Mouse (Mus musculus): ENCODE results near the gene Klk1b8.
"Not testable (repeated sequence)": the region's sequence is repeated elsewhere in the genome, so short reads cannot be mapped to it uniquely, and the experiment has no call there.

Gene Klk1b8

GRCm38 (mm10) chr7:43950364-43950763 lies at the start of gene Klk1b8:
Gene Klk1b8 (plus strand): TSS chr7:43950664.
- DNase-seq (ENCODE audit: low spot score), result no peak

GRCm38 (mm10) chr7:43914821-43915220 lies 35.6 kb upstream of the Klk1b8 start:
- DNase-seq (ENCODE audit: low spot score), result no peak

GRCm38 (mm10) chr7:43918426-43918825 lies 32.0 kb upstream of the Klk1b8 start:
- no peak for DNase-seq (ENCODE audit: low spot score)

GRCm38 (mm10) chr7:43918871-43919270 lies 31.6 kb upstream of the Klk1b8 start:
- DNase-seq (ENCODE audit: low spot score), result no peak

- DNase-seq (ENCODE audit: low spot score), result peak; percentile 36
Observed at GRCm38 (mm10) chr7:43919559-43920451, 30.7 kb upstream of the Klk1b8 start.

GRCm38 (mm10) chr7:43920582-43920981 lies 29.9 kb upstream of the Klk1b8 start:
- DNase-seq (ENCODE audit: low spot score), result no peak

GRCm38 (mm10) chr7:43921087-43921486 lies 29.4 kb upstream of the Klk1b8 start:
- DNase-seq (ENCODE audit: low spot score), result no peak

- no peak for DNase-seq (ENCODE audit: low spot score)
Observed at GRCm38 (mm10) chr7:43921941-43922340, 28.5 kb upstream of the Klk1b8 start.

GRCm38 (mm10) chr7:43925985-43926384 lies 24.5 kb upstream of the Klk1b8 start:
- DNase-seq (ENCODE audit: low spot score), result no peak

- DNase-seq (ENCODE audit: low spot score), result no peak
Observed at GRCm38 (mm10) chr7:43928521-43928920, 21.9 kb upstream of the Klk1b8 start.

GRCm38 (mm10) chr7:43932337-43932736 lies 18.1 kb upstream of the Klk1b8 start:
- DNase-seq (ENCODE audit: low spot score), result no peak

GRCm38 (mm10) chr7:43933440-43933839 lies 17.0 kb upstream of the Klk1b8 start, which contains the start of gene Klk15:
Gene Klk15 (plus strand): TSS chr7:43933740.
- DNase-seq (ENCODE audit: low spot score), result no peak

- no peak for DNase-seq (ENCODE audit: low spot score)
Observed at GRCm38 (mm10) chr7:43934747-43935146, 15.7 kb upstream of the Klk1b8 start.

GRCm38 (mm10) chr7:43936551-43936950 lies 13.9 kb upstream of the Klk1b8 start:
- DNase-seq (ENCODE audit: low spot score), result no peak

GRCm38 (mm10) chr7:43942293-43942692 lies 8.2 kb upstream of the Klk1b8 start:
- DNase-seq (ENCODE audit: low spot score), result not testable (repeated sequence)

GRCm38 (mm10) chr7:43944727-43945264 lies 5.7 kb upstream of the Klk1b8 start:
- no peak for DNase-seq (ENCODE audit: low spot score)

GRCm38 (mm10) chr7:43952703-43953102 lies 2.2 kb downstream of the Klk1b8 start:
- DNase-seq (ENCODE audit: low spot score), result no peak

GRCm38 (mm10) chr7:43966451-43966850 lies 16.0 kb downstream of the Klk1b8 start, which contains the start of gene Klk1b1:
Gene Klk1b1 (plus strand): TSS chr7:43966751.
- DNase-seq (ENCODE audit: low spot score), result no peak

- DNase-seq (ENCODE audit: low spot score), result no peak
Observed at GRCm38 (mm10) chr7:43967058-43967457, 16.6 kb downstream of the Klk1b8 start.

GRCm38 (mm10) chr7:43967612-43968011 lies 17.1 kb downstream of the Klk1b8 start:
- DNase-seq (ENCODE audit: low spot score), result no peak

GRCm38 (mm10) chr7:43975761-43976160 lies 25.3 kb downstream of the Klk1b8 start, which contains the start of gene Klk1b9:
Gene Klk1b9 (plus strand): TSS chr7:43976061.
- DNase-seq (ENCODE audit: low spot score), result not testable (repeated sequence)

GRCm38 (mm10) chr7:43985657-43986056 lies 35.2 kb downstream of the Klk1b8 start:
- no peak for DNase-seq (ENCODE audit: low spot score)

- not testable (repeated sequence) for DNase-seq (ENCODE audit: low spot score)
Observed at GRCm38 (mm10) chr7:43994821-43995220, 44.4 kb downstream of the Klk1b8 start.

Measured in MN1 (cell line).